8 mouse cellular contexts compared by ENCODE assay signal in the genomic region with DNA sequence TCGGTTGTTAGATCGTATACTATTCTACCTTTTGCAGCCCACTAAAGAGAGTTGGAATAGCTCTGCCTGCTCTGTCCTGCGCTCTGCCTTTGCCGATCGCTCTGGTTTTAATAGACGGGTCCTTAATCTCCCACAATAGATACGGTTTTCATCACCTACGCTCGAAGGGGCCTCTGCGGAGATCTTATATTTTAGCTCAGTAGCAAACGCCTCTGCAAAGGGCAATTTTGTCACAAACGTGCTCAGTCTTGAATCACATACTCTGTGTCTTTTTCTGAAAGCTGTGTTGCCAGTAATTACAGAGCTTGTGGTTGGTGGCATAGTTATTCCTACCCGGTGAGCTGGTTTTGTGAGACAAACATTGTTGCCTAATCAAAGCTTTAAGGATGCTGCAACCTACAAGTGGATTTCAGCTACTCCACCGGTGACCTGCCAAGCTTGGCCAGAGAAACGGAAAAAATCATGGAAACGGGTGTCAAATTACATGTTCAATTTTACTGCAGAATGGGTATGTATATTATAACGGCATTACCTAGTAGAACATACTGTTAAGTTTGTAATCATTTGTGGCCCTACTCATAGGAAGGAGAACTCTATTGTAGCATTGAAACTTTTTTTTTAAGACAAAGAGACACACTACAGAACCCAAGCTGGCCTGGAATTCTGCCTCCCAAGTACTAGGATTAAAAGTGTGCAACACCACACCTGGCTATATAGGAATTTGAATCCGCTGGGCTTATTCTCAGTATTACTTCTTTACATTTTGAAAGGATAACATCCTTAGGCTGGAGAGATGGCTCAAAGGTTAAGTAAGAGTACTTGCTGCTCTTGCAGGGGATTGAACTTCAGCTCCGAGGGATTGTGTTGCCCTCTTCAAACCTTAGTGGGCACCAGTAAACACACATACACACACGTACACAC. TPM values are rescaled to one million over a fixed set of nuclear protein-coding genes. Genes with fewer than 3 reads are reported as not detected.
DNase-seq lines count a peak whose midpoint lies in the region; ATAC-seq lines count a peak whose summit lies in the region.

No protein-coding gene starts in this region.

- peak; percentile 12 for DNase-seq in kidney, adult 9 months
- no peak for DNase-seq in kidney, postnatal 4 days
- peak; percentile 27 to 40 for DNase-seq in lung, postnatal 4 days
- no peak for DNase-seq in urinary bladder, postnatal 4 days (ENCODE audit: low spot score in 2 of 2)
- DNase-seq in layer of hippocampus, adult 11-12 months (ENCODE audit: low spot score) = no peak
- no peak for DNase-seq in T-cell, adult 2 months (ENCODE audit: low spot score)

- H3K27me3 ChIP-seq in hindbrain, embryonic 13.5 days = peaks cover 8% of the 10 kb centered on the region; the same call in 1 of the 2 replicates

- peak overlapping the region; percentile 36; the same call in 1 of the 2 replicates for H3K9ac ChIP-seq in hindbrain, embryonic 13.5 days

- H3K4me2 ChIP-seq in hindbrain, embryonic 13.5 days = peak overlapping the region; percentile 93

- H3K27ac ChIP-seq in brown adipose tissue, adult 24 weeks (replicated peaks; ENCODE audit: low read depth, low read length) = peak overlapping the region; percentile 15
- no peak overlapping the region for H3K27ac ChIP-seq in hindbrain, embryonic 13.5 days

- no peaks in the 10 kb centered on the region for H3K4me1 ChIP-seq in brown adipose tissue, adult 24 weeks (ENCODE audit: control insufficient read depth, insufficient read depth, insufficient read length, low read length)
- H3K4me1 ChIP-seq in hindbrain, embryonic 13.5 days (replicated peaks) = peaks cover 13% of the 10 kb centered on the region

- no peaks in the 10 kb centered on the region for H3K9me3 ChIP-seq in hindbrain, embryonic 13.5 days

- peaks cover 6% of the 10 kb centered on the region for H3K36me3 ChIP-seq in hindbrain, embryonic 13.5 days

- peak overlapping the region; percentile 49 for H3K4me3 ChIP-seq in brown adipose tissue, adult 24 weeks (ENCODE audit: insufficient read depth, low read depth, low read length)
- H3K4me3 ChIP-seq in hindbrain, embryonic 13.5 days = peak overlapping the region; percentile 86

- ATAC-seq in hindbrain, embryonic 13.5 days (ENCODE audit: low FRiP score) = no peak

- WGBS in hindbrain, embryonic 13.5 days = 41% methylated on average over 20 of the region's 20 CpGs

RNA-seq across cellular contexts. Expression of a gene that starts 1.1 kb away (rescaled TPM):
- 136 and 177 TPM in 2 replicates for polyA plus RNA-seq in brown adipose tissue, adult 24 weeks (2012; ENCODE audit: insufficient read depth, insufficient read length, missing spikeins)
- polyA plus RNA-seq in hindbrain, embryonic 13.5 days (2015; fragmentation: Nextera tagmentation; extraction: Ambion mirVana) = 80.8 and 91.1 TPM in 2 replicates

RNA-seq across cellular contexts. Expression of a gene that starts 13.6 kb away (rescaled TPM):
- polyA plus RNA-seq in brown adipose tissue, adult 24 weeks (2012; ENCODE audit: insufficient read depth, insufficient read length, missing spikeins) = 60.8 and 63.6 TPM in 2 replicates
- 85.8 and 93.7 TPM in 2 replicates for polyA plus RNA-seq in hindbrain, embryonic 13.5 days (2015; fragmentation: Nextera tagmentation; extraction: Ambion mirVana)

RNA-seq across cellular contexts. Expression of a gene that starts 13.8 kb away (rescaled TPM):
- 56.9 and 86.2 TPM in 2 replicates for polyA plus RNA-seq in brown adipose tissue, adult 24 weeks (2012; ENCODE audit: insufficient read depth, insufficient read length, missing spikeins)
- polyA plus RNA-seq in hindbrain, embryonic 13.5 days (2015; fragmentation: Nextera tagmentation; extraction: Ambion mirVana) = 33.4 and 34.4 TPM in 2 replicates

Comparison
In these comparisons a context has a peak if more than half of its experiments do, and no peak if none do; other contexts are left out.
1. DNase-seq: peak in kidney, adult 9 months (single experiment) and lung, postnatal 4 days (2 of 2); none in kidney, postnatal 4 days (0 of 2), urinary bladder, postnatal 4 days (0 of 2), layer of hippocampus, adult 11-12 months (single experiment) and T-cell, adult 2 months (single experiment).